Mouse (Mus musculus) cortical plate, adult 2 months (tissue): ENCODE data around the gene Prkacb. TPM values are rescaled to one million over a fixed set of nuclear protein-coding genes. Genes with fewer than 3 reads are reported as not detected.
"Not testable (repeated sequence)": the region's sequence is repeated elsewhere in the genome, so short reads cannot be mapped to it uniquely, and the experiment has no call there.

Source experiments
- H3K27ac ChIP-seq: fragments of 200-500 bp; 2 replicates; pipeline ENCODE4 v1.5.1; 2012; ENCODE audit warnings: low read length, control low read depth, inconsistent platforms; ENCODE audit not compliant: insufficient read depth
- H3K4me1 ChIP-seq: fragments of 200-500 bp; 2 replicates; pipeline ENCODE4 v1.6.1; 2011; ENCODE audit warnings: low read length; ENCODE audit not compliant: control insufficient read depth, insufficient read depth
- H3K4me3 ChIP-seq: fragments of 200-500 bp; 2 replicates; pipeline ENCODE4 v1.5.1; 2011; ENCODE audit warnings: mild to moderate bottlenecking, low read length, control low read depth; ENCODE audit not compliant: insufficient read depth
- CTCF ChIP-seq: fragments of 200-500 bp; IDR thresholded peaks from 2 replicates; pipeline ENCODE4 v1.5.1; 2011; ENCODE audit warnings: mild to moderate bottlenecking, control low read depth, low read length; ENCODE audit not compliant: insufficient read depth; ENCODE audit errors: extremely low read depth
- POLR2A ChIP-seq: fragments of 200-500 bp; IDR thresholded peaks from 2 replicates; pipeline ENCODE4 v1.6.1; 2011; ENCODE audit warnings: mild to moderate bottlenecking, low read length, control low read depth; ENCODE audit not compliant: insufficient read depth; ENCODE audit errors: extremely low read depth
- polyA plus RNA-seq: library from polyadenylated mRNA; depleted of rRNA; stranded (reverse); fragments of >200 nt; gene quantifications from 2 replicates; pipeline ENCODE4 v1.2.3, GENCODE M21; 2012

Prkacb gene
- polyA plus RNA-seq, 1 experiment: 258 TPM

- H3K4me1 ChIP-seq: peaks cover 12% of the 10 kb centered on the region; the same call in 1 of the 2 replicates
These were observed 46.7 kb downstream of the Prkacb start for GRCm38 (mm10) chr3:146766071-146766605.

GRCm38 (mm10) chr3:146764871-146765529 lies 47.8 kb downstream of the Prkacb start:
- H3K27ac ChIP-seq: no peak overlapping the region
- no peak overlapping the region for H3K4me3 ChIP-seq
- no peak for TF ChIP-seq CTCF
- no peak for TF ChIP-seq POLR2A
- peaks cover 10% of the 10 kb centered on the region for H3K4me1 ChIP-seq

More at GRCm38 (mm10) chr3:146766071-146766605, 46.7 kb downstream of the Prkacb start:
- TF ChIP-seq CTCF (no peak), POLR2A (no peak)
- Histone ChIP-seq H3K4me3 (peak overlapping the region; percentile 53; the same call in 1 of the 2 replicates), H3K27ac (peak overlapping the region; percentile 74)

GRCm38 (mm10) chr3:146763054-146763453 lies 49.7 kb downstream of the Prkacb start:
- H3K4me1 ChIP-seq: peaks cover 15% of the 10 kb centered on the region
- not testable (repeated sequence) for H3K4me3 ChIP-seq, H3K27ac ChIP-seq

DNA sequence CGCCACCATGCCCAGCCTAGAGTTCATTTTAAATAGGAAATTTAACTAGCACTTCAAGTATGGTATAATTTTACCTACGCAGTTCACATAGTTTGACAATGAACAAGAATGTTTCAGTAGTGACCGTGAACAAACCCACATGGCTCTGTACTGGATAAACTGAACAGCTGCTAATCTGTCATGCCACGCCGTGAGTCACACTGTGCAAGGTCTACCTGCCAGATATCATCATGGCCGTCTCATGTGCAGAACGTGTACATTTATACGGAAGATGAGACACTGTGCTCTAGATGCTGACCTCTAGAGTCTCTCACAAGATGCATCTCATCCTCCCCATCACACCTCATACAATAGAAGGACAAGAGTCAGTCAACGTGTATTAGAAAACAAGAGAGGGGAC lies 51.5 kb downstream of the Prkacb start:
- Histone ChIP-seq H3K4me1 (peaks cover 15% of the 10 kb centered on the region), H3K4me3 (no peak overlapping the region), H3K27ac (no peak overlapping the region)
- TF ChIP-seq POLR2A (no peak), CTCF (no peak)

- H3K4me3 ChIP-seq: no peak overlapping the region
- peaks cover 13% of the 10 kb centered on the region for H3K4me1 ChIP-seq
- TF ChIP-seq POLR2A (no peak), CTCF (no peak)
- H3K27ac ChIP-seq: peak overlapping the region; percentile 65; the same call in 1 of the 2 replicates
These were observed 54.5 kb downstream of the Prkacb start for GRCm38 (mm10) chr3:146757970-146758960.

GRCm38 (mm10) chr3:146754270-146754669 lies 58.5 kb downstream of the Prkacb start:
- peaks cover 8% of the 10 kb centered on the region for H3K4me1 ChIP-seq

DNA sequence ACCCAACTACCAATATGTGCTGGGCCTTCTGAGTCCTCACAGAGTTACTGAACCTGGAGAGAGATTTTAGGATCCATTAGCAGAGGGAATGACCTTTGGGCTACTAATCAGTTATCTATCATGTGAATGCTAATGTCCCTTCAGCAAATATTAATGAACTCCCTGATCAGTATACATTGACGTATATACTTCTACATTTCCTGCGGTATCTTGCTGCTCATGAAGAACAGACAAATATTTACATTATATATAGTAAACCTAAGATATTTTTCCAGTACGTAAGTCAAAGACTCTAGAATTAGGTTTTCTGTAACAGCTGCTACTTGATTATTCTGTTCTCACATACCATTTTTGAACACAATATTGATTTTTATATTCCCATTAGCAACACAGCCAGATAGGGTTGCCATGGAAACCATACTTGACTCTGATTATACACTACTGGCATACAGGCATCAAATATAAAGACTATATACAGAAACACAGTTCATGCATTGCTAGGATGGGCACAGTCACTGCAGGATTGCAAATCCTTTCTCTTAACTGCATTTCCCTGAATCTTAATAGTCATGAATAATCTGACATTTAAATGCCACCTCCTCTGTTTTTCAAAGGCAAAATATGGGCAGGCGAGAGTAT lies 71.1 kb downstream of the Prkacb start:
- Histone ChIP-seq H3K4me1 (no peaks in the 10 kb centered on the region; the same call in 1 of the 2 replicates), H3K27ac (no peak overlapping the region), H3K4me3 (no peak overlapping the region)
- no peak for TF ChIP-seq POLR2A
- no peak for TF ChIP-seq CTCF

More at GRCm38 (mm10) chr3:146754270-146754669, 58.5 kb downstream of the Prkacb start:
- H3K4me3 ChIP-seq: no peak overlapping the region
- no peak overlapping the region for H3K27ac ChIP-seq
- no peak for TF ChIP-seq CTCF
- TF ChIP-seq POLR2A: no peak

GRCm38 (mm10) chr3:146741158-146741557 lies 71.6 kb downstream of the Prkacb start:
- TF ChIP-seq POLR2A (no peak), CTCF (no peak)
- Histone ChIP-seq H3K4me1 (peaks cover 1% of the 10 kb centered on the region), H3K4me3 (no peak overlapping the region), H3K27ac (no peak overlapping the region)

- H3K27ac ChIP-seq, H3K4me3 ChIP-seq, H3K4me1 ChIP-seq: not testable (repeated sequence)
These were observed 76.6 kb downstream of the Prkacb start for GRCm38 (mm10) chr3:146736186-146736585.
